ENCODE assay signal across 10 mouse cellular contexts in genomic region chr5:27035891-27036290, GRCm38 (mm10).
DNase-seq lines count a peak whose midpoint lies in the region; ATAC-seq and TF ChIP-seq lines count a peak whose summit lies in the region.
"Had no signal": no experiment of that assay in that cellular context is flagged by ENCODE, and none has a peak within 500 bp of the region (broad histone marks: within the 10 kb centered on the region; RNA-seq: fewer than 3 reads in every experiment).

No protein-coding gene starts in this region.

- H3K36me3 ChIP-seq in hindbrain, embryonic 11.5 days (ENCODE audit: control insufficient read depth, insufficient read depth, low read length): no peaks in the 10 kb centered on the region
- no peaks in the 10 kb centered on the region for H3K36me3 ChIP-seq in hindbrain, embryonic 12.5 days
- H3K36me3 ChIP-seq in ES-E14 (ENCODE audit: control insufficient read depth, insufficient read depth, low read length, poor library complexity, severe bottlenecking): no peaks in the 10 kb centered on the region
- H3K36me3 ChIP-seq in kidney, embryonic 16.5 days (ENCODE audit: insufficient read depth, low read length): no peaks in the 10 kb centered on the region
- H3K36me3 ChIP-seq: forebrain, embryonic 10.5 days had no signal

- in situ Hi-C loops in ES-E14 (cut with MboI; ENCODE audit: low sequenced_read_pairs in 2 of 2, unreplicated experiment in 2 of 2): loop anchor here in 1 of 2 experiments (10.0 kb wide), 1 partner anchor 751 kb away; no protein-coding TSS in a partner anchor

- H3K27me3 ChIP-seq in hindbrain, embryonic 11.5 days (ENCODE audit: control insufficient read depth, insufficient read depth, low read length): no peaks in the 10 kb centered on the region
- H3K27me3 ChIP-seq in hindbrain, embryonic 12.5 days: no peaks in the 10 kb centered on the region
- H3K27me3 ChIP-seq in kidney, embryonic 16.5 days (ENCODE audit: insufficient read depth, low read length): no peaks in the 10 kb centered on the region

- no peak overlapping the region for H3K4me3 ChIP-seq in hindbrain, embryonic 11.5 days (ENCODE audit: low read depth, low read length)
- H3K4me3 ChIP-seq in hindbrain, embryonic 12.5 days: no peak overlapping the region
- H3K4me3 ChIP-seq in ES-E14 (ENCODE audit: insufficient read depth in 1 of 2, low read depth in 1 of 2, low read length in 2 of 2, poor library complexity in 1 of 2, severe bottlenecking in 1 of 2): no peak overlapping the region
- no peak overlapping the region for H3K4me3 ChIP-seq in kidney, embryonic 16.5 days (ENCODE audit: low read length)
- H3K4me3 ChIP-seq: forebrain, embryonic 10.5 days had no signal

- DNase-seq in hindbrain, embryonic 11.5 days (ENCODE audit: low spot score): peak; percentile 51
- DNase-seq in ES-E14 (ENCODE audit: low read depth, low spot score): no peak
- peak; percentile 91 to 94 for DNase-seq in cerebellum, postnatal 14 days
- peak; percentile 39 to 47 for DNase-seq in left cerebral cortex, postnatal 25 days (ENCODE audit: low spot score in 2 of 2)
- no peak for DNase-seq in thymus, postnatal 10 days (ENCODE audit: low spot score in 2 of 2)
- DNase-seq in thymus, postnatal 14 days: no peak

- no peak for ATAC-seq in hindbrain, embryonic 11.5 days (ENCODE audit: low FRiP score)
- no peak for ATAC-seq in hindbrain, embryonic 12.5 days (ENCODE audit: low FRiP score)
- no peak for ATAC-seq in kidney, embryonic 16.5 days (ENCODE audit: low FRiP score, low TSS enrichment)

- no peaks in the 10 kb centered on the region for H3K4me1 ChIP-seq in hindbrain, embryonic 11.5 days (replicated peaks; ENCODE audit: control insufficient read depth, insufficient read depth, low read length)
- no peaks in the 10 kb centered on the region for H3K4me1 ChIP-seq in hindbrain, embryonic 12.5 days
- H3K4me1 ChIP-seq in ES-E14 (ENCODE audit: control insufficient read depth in 2 of 2, insufficient read depth in 2 of 2, low read length in 2 of 2, poor library complexity in 1 of 2): no peaks in the 10 kb centered on the region; a peak in 1 of 4 replicates
- no peaks in the 10 kb centered on the region for H3K4me1 ChIP-seq in kidney, embryonic 16.5 days (ENCODE audit: insufficient read depth, low read length)
- H3K4me1 ChIP-seq: forebrain, embryonic 10.5 days had no signal

- intact Hi-C loops in left cerebral cortex, postnatal 25 days (cut with DNase I): loop anchor here (5.0 to 10.0 kb wide), 2 partner anchors 754 to 1161 kb away; no protein-coding TSS in a partner anchor

- no peaks in the 10 kb centered on the region for H3K9me3 ChIP-seq in hindbrain, embryonic 11.5 days (ENCODE audit: control insufficient read depth, low read length)
- H3K9me3 ChIP-seq in hindbrain, embryonic 12.5 days (replicated peaks): no peaks in the 10 kb centered on the region
- no peaks in the 10 kb centered on the region for H3K9me3 ChIP-seq in ES-E14 (ENCODE audit: control insufficient read depth, insufficient read depth, low read depth, low read length)
- H3K9me3 ChIP-seq in kidney, embryonic 16.5 days (ENCODE audit: low read length): no peaks in the 10 kb centered on the region
- H3K9me3 ChIP-seq: forebrain, embryonic 10.5 days had no signal

- 18% methylated on average over 2 of the region's 2 CpGs for WGBS in hindbrain, embryonic 11.5 days
- 16% methylated on average over 2 of the region's 2 CpGs for WGBS in hindbrain, embryonic 12.5 days
- 30% methylated on average over 2 of the region's 2 CpGs for WGBS in kidney, embryonic 16.5 days

- no peak overlapping the region for H3K4me2 ChIP-seq in hindbrain, embryonic 11.5 days (replicated peaks; ENCODE audit: low read depth, low read length)
- H3K4me2 ChIP-seq in hindbrain, embryonic 12.5 days (replicated peaks): no peak overlapping the region
- no peak overlapping the region for H3K4me2 ChIP-seq in kidney, embryonic 16.5 days (replicated peaks; ENCODE audit: low read depth, low read length)

- no peak overlapping the region for H3K27ac ChIP-seq in hindbrain, embryonic 11.5 days (ENCODE audit: low read depth, low read length)
- no peak overlapping the region for H3K27ac ChIP-seq in hindbrain, embryonic 12.5 days
- H3K27ac ChIP-seq in ES-E14 (ENCODE audit: insufficient read depth, low read depth, low read length, poor library complexity, severe bottlenecking): no peak overlapping the region
- H3K27ac ChIP-seq in kidney, embryonic 16.5 days (ENCODE audit: low read length): no peak overlapping the region
- H3K27ac ChIP-seq: forebrain, embryonic 10.5 days; macrophage had no signal

- no peak overlapping the region for H3K9ac ChIP-seq in hindbrain, embryonic 11.5 days (ENCODE audit: low read depth, low read length)
- no peak overlapping the region for H3K9ac ChIP-seq in hindbrain, embryonic 12.5 days
- H3K9ac ChIP-seq in ES-E14 (ENCODE audit: insufficient read depth, low read depth, low read length, poor library complexity, severe bottlenecking): no peak overlapping the region
- no peak overlapping the region for H3K9ac ChIP-seq in kidney, embryonic 16.5 days (replicated peaks; ENCODE audit: low read length)

TF ChIP-seq in ES-E14, 5 proteins besides CTCF, POLR2A, EP300 and RAD21:
- TF ChIP-seq CHD2 (IDR thresholded peaks at IDR 0.05; ENCODE audit: low read depth, low read length): no peak
- TF ChIP-seq MAFK (IDR thresholded peaks at IDR 0.05; ENCODE audit: insufficient read depth, low read depth, low read length): no peak
- 0 out of 2 replicates have a peak, but pooled peaks have one; percentile 6 for TF ChIP-seq ZC3H11A (IDR thresholded peaks at IDR 0.05; ENCODE audit: borderline replicate concordance, low read depth, low read length)

Comparison
In these comparisons a context has a peak if more than half of its experiments do, and no peak if none do; other contexts are left out.
1. DNase-seq: peak in hindbrain, embryonic 11.5 days (single experiment), cerebellum, postnatal 14 days (2 of 2) and left cerebral cortex, postnatal 25 days (2 of 2); none in ES-E14 (single experiment), thymus, postnatal 10 days (0 of 2) and thymus, postnatal 14 days (single experiment).